Mouse (Mus musculus) heart, adult 2 months (tissue): ENCODE measurements around the gene Wscd1.

Experiments
- CTCF ChIP-seq: fragments of 200-600 bp; IDR thresholded peaks from 2 replicates; pipeline ENCODE4 v1.8.1; 2022; ENCODE audit warnings: antibody characterized with exemption, mild to moderate bottlenecking, moderate library complexity
- POLR2A ChIP-seq: fragments of 200-500 bp; IDR thresholded peaks from 2 replicates; pipeline ENCODE4 v1.6.1; 2011; ENCODE audit warnings: mild to moderate bottlenecking, low read depth, low read length, control low read depth; ENCODE audit not compliant: insufficient read depth

- no peak for TF ChIP-seq CTCF
- no peak for TF ChIP-seq POLR2A
These were observed 21.7 kb upstream of the Wscd1 start for GRCm38 (mm10) chr11:71728066-71728465.
